Mouse (Mus musculus) inflammation-experienced regulatory T-cells, adult 6 months (primary cell): Measurements from ENCODE around the gene Epha3. TPM values are rescaled to one million over a fixed set of nuclear protein-coding genes. Genes with fewer than 3 reads are reported as not detected.

Source experiments
- ATAC-seq: one replicate; pipeline ENCODE4 v1.8.0; 2017
- polyA plus RNA-seq, 3 experiments: library from polyadenylated mRNA; unstranded; fragments of 100-300 nt; shearing (Covaris generic); gene quantifications; one replicate each; pipeline ENCODE4 v1.2.1; 2017

Gene Epha3
- polyA plus RNA-seq, 3 experiments from 2014 or later, result 0.70 to 2.1 (median 1.2) TPM

DNA sequence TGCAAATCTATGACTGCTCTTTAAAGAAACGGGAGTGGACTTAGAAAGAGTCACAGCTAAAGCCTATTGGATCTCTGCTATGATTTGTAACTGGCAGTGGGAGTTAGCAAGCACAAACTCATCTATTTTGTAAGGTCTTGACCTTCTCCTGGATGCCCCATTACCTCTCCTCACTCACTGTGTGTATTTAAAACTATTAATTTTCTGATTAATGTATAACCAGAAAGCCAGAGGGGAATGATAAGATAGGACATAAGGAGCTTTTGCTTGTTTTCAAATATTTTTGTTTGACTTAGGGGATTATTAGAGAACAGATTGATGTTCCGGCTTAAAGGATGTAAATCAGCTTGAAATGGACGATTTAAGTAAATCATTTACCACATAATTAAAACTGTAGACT is 213.2 kb downstream of the Epha3 start:
- ATAC-seq, result no peak

DNA sequence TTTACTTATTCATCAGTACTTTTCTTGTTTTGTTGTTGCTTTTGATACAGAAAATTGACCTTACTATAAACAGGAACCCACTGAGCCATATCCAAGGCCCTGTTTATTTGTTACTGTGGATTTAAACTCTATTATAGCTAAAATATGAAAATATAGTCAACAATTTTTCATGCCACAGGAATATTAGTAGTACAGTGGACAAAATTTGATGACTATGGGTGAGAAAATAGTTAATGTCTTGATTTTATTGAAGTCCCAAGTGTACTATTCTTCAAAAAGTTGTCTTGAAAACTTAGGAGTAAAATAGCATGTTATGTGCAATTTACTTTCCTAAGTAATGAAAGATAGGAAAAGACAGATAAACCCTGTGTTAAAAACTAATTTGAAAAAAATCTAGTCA is 217.4 kb downstream of the Epha3 start:
- no peak for ATAC-seq

DNA sequence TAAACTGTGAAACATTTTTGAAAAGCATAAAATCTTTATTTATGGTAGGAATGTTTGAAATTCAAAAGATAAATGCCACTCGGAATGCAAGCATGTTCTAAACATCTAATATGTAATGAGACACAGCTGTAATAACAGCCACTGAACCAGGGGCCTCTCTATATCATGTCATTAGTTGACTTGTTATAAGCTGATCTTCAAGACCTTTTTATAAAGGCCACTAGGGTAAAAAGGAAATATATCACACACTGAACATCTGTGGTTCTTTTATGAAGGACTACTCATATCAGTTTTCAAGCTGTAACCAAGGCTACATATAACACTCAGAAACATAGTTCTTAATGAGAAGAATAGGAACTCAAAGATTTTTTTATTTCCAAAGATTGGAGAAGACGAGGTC is 221.3 kb downstream of the Epha3 start:
- ATAC-seq, result no peak

DNA sequence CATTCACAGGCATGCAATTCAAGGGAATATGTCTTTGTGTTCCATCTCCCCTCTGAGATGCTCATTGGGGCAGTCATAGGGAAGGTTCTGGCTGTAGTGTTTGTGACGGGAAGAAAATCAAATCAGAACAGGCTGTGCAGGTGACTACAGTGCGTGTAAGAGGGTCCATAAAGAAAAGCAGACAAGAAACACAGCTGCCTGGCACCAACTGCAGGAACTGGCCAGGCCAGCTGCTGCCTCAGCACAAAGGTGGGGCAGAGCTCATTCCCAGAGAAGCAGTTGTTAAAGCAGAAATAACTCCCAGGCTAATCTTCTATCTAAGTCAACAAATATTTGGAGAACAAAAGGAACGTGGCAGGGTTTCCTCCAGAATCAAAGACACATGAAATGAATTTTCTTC is 222.4 kb downstream of the Epha3 start:
- ATAC-seq, result no peak

DNA sequence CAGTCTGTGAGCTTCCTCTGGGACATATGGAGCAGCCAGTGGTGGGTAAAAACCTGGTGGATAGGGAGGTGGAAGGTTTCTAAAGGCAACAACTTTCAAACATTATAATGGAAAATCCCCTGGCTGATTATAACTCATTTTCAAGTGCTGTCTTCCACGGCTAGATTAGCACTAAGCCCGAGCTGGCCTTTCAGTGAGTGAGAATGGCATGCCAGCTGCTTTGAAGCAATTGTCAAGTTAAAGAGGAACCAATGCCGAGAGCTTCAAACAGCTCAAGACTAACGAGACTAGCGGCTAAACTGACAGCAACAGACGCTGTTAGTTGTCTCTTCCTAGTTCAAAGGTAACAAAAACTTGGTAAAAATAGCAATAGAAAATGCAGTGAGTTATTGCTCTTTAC is 225.3 kb downstream of the Epha3 start:
- ATAC-seq, result no peak

DNA sequence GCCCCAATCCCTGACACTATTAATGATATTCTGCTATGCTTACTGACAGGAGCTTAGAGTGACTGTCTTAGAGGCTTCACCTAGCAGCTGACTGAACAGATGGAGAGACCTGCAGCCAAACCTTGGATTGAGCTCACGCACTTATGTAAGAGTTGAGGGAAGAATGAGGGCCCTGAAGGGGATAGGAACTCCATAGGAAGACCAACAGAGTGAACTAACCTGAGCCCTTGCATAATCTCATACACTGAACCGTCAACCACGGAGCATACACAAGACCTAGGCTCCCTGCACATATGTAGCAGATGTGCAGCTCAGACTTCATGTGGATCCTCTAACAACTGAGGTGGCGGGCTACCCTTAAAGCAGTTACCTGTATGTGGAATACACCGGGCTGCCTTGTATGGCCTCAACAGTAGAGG is 230.2 kb downstream of the Epha3 start:
- ATAC-seq, result no peak

DNA sequence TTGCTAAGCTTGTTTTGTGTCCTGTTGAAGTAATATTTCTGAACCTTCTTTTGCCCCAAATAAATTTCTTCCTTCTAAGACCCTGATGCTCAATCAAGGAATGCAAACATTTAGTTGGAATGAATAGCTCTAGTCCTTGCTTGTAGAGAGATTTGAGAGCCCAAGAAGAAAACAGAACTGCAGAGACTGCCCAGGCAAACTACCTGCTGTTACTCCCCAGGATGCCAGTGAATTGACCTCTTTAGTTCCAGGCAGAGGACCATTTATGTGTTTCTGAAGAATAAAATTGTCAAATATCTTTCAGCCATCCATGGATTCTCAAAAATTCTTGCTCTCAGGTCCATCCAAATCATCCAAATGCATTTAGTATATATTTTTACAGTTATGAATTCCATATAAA is 238.7 kb downstream of the Epha3 start:
- no peak for ATAC-seq

DNA sequence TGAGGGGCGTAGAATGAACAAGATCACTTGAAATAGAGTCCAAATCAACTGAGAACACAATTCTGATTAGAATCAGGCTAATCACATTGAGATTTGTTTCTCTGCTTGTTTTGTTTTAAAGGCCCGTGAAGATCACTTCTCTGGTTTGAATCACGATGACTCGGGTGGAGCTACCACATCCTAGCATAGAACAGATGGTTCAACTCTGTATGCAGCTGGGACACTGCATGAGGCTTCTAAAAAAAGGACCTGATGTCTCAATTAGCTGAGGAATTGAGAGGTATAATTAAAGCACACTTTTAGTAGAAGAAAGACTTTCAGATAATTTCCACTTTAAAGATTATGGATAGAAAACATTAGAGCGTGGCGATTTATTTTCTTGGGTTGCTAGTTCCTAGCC is 242.1 kb downstream of the Epha3 start:
- no peak for ATAC-seq

DNA sequence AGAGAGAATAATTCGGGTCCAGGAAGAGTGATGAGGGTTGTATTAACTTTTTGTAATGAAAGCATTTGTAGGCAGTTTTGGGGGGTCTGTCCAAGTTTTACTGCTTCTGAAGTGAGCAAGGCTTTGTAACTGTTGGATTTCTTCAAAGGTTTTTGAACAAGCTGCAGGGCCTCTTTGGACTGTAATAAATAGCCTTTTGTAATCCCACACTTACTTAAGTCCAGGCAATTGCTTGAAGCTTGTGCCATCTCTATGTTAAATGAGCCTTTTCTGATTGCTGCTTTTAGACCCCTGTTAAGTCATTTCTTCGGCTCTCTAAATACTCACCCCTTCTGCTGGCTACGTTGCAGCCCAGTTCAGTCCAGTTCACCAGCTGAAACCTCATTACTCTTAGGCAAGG is 248.6 kb downstream of the Epha3 start:
- ATAC-seq, result no peak

DNA sequence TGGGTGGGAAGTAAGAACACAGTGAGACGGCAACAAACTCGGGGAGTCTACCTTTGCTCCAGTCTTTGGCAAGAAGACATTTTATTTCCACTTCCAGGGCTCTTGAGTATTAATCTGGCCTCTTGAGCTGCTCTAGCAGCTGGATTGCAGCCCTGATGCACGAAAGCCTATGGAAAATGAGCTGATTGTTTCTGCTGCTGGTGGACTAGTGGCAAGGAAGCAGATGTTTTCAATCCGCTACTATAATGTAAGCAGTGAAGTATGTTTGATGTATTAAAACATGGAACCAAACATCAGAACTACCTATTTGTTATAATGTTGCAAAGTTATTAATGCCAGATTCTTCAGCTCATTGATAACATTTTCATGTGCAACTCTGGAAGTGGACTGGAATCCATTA is 251.0 kb downstream of the Epha3 start:
- ATAC-seq, result no peak

DNA sequence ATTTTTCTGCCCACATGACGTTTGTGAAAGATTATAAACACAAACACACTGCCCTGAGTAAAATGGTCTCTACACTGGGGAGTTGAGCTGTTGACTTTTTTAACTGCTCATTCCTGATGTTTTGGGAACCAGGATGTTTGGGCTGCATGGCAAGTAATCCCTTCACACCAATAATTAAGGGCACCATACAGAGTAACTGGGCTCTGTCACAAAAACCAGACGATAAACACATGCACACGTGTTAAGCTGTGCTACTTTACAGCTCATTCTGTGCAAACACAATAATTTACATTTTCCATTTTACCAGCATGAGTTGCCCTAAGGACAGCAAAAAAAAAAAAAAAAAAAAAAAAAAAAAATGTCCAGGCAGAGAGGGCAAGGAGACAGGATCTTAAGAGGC is 263.7 kb downstream of the Epha3 start:
- ATAC-seq, result no peak

DNA sequence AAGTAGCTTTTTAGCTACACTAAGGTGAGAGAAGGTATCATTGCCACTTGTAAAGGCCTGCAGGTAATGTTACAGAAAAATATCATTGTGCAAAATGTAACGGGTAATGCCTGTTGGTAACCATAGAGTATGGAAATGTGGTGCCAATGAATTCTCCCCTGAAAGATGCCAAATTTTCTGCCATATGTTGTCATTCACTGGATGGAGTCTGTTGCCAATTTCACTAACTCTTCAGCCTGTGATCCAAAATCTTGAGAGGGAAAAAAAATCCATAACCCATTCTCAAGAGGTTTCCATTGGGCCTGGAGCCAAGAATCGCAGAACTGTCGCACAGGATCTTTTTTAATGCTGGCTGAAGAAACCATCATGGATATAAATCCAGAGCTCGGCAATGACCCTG is 269.3 kb downstream of the Epha3 start:
- ATAC-seq, result no peak

DNA sequence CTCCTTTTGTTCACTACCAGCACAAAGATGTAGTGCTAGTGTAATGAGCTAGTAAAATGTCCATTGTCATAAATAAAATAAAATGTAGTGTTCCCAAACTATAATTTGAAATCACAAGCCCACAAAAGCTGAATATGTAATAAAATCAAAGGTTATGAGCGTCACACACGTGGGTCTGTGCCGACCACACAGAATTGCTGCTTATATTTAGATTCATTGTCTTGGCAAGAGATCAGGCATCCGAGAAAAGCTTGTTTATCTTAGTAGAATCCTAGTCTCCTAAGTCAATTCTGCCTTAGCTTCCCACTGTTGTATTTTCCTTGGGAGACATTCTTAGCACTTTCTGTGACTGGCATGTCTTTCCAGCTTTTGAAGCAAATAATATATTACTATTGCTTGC is 294.2 kb downstream of the Epha3 start:
- ATAC-seq, result no peak

DNA sequence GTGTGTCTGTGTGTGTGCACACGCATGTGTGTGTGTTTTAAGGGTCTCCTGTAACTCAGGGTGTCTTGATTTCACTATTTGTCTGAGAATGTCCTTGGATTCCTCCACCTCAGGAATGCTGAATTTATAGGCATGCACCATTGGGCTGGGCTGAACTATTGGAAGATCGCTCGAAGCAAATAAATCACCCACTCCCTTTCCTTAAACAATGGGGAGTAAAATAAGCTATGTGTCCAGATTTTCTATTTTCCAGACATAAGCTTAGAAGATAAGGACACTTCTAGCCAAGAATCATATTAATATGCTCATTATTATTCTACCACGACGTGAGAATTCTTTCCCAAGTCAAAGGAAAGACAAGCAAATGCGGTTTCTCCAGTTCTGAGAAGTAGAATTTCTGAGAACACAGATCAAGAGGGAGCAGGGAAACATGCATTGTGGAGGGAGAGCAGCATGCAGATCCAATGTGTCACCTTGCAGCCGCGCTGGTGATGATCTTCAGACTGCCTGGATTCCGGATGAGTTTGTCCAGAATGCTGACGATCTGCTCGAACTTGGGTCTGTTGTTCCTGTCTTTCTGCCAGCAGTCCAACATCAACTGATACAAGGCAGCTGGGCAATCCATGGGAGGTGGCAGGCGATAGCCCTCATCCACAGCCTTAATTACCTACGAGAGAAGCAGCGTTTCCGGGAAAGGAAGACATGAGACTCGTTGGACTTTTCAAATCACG is 297.7 kb downstream of the Epha3 start:
- ATAC-seq, result no peak

DNA sequence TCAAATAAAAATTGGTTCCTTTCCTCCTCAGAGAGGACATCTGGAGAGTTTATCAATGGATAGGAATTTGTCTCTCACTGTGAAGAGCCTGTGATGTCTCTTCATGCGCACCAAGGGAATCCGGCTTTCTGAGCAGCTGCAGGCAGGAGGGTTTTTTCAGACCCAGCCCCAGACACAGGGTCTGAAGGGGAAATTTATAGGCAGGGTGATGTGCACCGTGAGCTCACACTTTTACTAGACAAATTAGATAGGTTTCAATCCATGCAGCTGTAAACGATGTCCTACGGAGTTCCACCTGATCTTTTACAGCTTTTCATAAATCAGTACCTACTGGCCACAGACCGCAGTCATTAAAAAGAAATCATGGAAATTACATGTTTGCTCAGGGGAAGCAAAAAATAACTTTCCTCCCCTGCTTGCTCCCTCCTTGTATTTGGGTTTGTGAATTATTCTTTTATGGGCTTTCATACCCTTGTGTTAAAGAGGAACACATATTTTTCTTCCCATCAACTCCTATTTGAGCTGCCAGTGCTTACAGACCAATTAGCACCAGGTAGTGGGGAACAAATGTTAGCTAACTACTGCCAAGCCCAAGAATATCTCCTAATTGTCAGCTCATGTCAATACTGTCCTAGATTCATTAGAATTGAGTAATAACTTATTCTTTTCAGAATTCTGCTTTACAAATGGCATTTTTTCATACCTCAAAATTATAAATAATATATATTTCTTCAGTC is 307.4 kb downstream of the Epha3 start:
- no peak for ATAC-seq

DNA sequence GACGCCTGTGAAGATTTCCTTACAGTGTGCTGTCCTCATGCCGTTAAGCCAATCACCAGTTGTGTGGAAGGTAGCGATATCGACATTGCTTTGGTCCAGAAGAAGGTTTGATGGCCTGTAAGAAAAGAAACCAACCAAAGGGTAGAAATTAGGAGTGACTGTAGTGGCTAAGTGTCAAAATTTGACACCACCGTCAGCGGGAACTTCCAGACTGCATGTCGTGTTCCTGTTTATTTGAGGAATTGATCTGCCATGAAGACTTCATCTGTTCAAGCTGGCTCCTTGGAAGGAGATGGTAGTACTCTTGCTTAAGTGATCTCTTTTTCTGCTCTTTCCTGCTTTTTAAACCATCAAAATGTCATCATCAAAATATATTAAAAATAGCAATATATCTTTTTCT is 311.4 kb downstream of the Epha3 start:
- ATAC-seq, result no peak

DNA sequence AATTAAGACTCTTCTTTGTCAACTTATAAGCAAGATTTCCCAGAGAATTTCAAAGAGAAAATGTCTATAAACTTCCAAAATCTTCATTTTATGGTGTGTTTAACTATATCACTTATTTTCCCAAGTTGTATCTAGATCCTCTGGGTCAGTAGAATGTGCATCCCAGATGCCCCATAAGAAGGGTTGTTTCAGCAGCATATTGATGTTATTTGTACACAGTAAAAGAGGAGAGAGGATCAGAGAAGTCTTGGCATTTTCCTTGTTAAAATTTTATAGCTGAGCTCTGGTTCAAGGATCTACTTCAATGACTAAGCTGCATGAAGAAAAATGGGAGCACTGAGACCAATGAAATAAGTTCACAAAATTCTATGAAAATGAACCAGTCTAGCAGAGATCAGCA is 324.5 kb downstream of the Epha3 start:
- no peak for ATAC-seq

DNA sequence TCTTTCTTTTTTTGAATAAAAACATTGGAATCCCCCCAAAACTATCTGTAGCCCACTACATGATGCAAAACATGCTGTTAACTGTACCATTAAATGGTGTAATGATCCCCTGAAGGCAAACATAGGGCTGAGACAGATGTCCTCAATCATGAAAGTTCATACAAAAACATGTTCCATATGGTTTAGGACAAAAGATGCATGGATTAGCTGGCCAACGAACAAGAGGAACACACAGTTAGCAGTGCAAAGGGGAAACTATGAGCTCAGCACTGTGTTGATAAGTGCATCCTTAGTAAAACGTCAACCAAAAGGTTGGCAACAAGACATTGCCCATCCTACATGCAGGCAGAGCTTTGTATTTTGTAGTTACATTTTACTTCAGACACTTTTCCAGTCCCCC is 335.2 kb downstream of the Epha3 start:
- no peak for ATAC-seq

DNA sequence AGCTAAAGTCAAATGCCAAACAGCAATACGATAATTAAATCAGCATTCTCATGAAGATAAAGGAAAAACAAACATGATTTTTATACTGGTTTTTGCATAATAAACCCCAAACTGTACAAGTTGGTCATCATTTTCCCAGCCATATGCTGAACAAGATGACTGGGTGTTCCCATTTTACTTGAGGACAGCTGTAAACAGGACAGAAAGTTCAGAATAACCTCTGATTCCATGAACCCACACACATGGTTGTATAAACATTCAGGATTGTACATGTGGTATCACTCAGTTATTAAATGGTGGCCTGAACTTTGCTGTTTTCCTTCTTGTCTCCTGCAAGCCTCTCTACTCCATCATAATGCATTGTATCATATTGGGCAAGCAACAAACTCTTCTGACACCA is 346.3 kb downstream of the Epha3 start:
- ATAC-seq, result no peak

DNA sequence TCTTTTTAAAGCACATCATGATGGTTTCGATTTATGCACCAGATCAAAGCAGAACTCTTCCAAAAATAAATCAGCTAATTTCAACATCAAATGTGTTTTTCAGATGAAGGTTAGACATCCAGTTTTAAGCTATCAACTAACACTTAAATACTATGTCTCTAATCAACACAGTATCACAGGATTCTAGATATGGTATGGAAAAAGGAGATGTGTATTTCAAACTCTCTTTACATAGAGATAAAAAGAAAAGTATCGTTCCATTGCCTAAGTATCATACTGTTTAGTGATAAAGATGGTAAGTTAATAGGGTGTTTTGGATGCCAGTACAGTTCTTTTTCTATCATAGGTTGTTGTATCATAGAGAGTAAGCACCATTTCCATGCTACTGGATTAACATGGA is 353.9 kb downstream of the Epha3 start:
- ATAC-seq, result no peak

DNA sequence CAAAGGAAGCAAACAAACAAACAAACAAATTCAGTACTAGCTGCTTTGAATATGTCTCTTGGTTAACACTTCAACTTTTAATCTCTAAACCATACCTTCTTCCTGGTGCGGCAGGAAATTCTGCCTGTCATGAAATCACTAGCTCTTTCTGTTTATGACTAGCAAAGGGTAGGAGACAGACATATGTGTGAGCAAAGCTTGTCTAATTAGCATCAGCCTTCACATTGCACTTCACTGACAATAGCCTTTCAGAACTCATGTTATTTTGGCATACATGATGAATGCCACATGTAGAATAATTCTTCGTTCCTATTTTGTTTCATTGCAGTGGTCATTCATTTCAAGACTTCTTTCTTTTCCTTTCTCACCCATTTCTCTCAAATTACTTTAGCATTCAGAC is 357.5 kb downstream of the Epha3 start:
- no peak for ATAC-seq

DNA sequence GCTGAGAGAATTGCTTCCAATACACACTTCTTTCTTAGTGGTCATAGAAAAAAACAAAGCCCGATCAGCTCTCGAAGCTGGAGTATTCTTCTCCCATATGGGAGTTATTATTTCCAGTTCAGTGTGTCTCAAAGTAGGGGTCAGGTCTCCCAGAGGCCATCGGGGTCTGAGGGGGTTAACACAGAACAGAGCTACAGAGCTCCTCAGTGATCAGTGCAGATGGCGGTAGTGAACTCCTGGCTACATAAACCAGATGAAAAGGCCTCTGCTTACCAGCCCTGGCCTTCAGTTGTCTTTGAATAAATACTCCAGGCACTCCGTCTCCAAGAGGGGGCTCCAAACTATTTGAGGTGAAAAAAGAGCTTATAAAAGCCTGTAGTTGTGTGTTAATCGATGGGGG is 362.5 kb downstream of the Epha3 start:
- ATAC-seq, result no peak

DNA sequence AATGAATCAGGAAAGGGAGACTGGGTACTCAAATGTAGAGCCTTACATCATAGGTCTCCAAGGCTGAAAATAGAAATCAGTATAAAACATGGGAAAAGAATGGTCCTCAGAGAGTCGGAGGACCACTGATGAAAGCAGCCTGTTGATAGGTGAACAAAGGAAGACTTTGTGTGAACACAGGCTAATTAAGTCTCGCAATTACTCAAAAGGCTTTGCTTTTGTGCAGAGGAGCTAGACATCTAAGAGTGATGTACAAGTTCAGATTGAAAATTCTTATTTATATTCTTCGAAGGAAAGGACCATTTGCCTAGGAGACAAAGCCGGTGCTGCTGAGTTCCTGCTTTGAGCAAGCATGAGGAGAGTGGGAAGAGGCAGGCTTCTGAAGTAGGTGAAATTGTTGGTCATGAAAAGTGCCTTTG is 363.0 kb downstream of the Epha3 start:
- no peak for ATAC-seq
